Mouse (Mus musculus): ENCODE measurements around the gene Tdpoz5. TPM values are rescaled to one million over a fixed set of nuclear protein-coding genes. Genes with fewer than 3 reads are reported as not detected.
"Not testable (repeated sequence)": the region's sequence is repeated elsewhere in the genome, so short reads cannot be mapped to it uniquely, and the experiment has no call there.

Gene Tdpoz5
- not detected in 2 replicates for polyA plus RNA-seq (2014; fragmentation: Nextera tagmentation; extraction: Ambion mirVana)

DNA sequence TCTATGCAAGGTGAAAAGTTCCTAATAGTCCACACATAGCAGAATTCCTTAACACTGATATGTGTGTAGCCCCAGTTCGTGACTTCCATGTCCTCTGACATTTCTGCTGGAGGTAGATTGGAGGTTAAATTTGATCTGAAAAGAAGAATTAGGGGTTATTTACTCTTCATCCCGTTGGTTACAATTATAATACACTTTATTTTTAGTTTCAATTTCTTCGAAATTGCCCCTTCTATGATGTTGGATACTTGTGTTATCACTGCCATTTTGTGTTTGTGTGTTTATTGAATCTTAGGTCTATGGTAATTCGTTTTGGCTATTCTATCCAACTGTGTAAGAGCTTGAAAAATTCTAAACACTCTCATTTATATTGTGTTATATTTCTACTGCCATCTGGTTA, at the start of gene Tdpoz5:
Gene Tdpoz5, minus strand, starts transcription at position 101 of the 400 bp plus-strand sequence.
- H3K27ac ChIP-seq (ENCODE audit: low read depth); H3K36me3 ChIP-seq (ENCODE audit: control insufficient read depth, insufficient read depth, low read length); H3K4me3 ChIP-seq (ENCODE audit: low read depth, low read length); H3K9ac ChIP-seq (ENCODE audit: low read length); H3K4me1 ChIP-seq (replicated peaks; ENCODE audit: control insufficient read depth, insufficient read depth, low read length); H3K4me2 ChIP-seq (ENCODE audit: low read length); H3K27me3 ChIP-seq (replicated peaks; ENCODE audit: control insufficient read depth, insufficient read depth, low read length); ATAC-seq (replicated peaks; ENCODE audit: low FRiP score, low TSS enrichment, low read depth); H3K9me3 ChIP-seq (ENCODE audit: control insufficient read depth, low read length); DNase-seq (ENCODE audit: low spot score): not testable (repeated sequence)
- 82% methylated on average over 2 of the region's 4 CpGs for WGBS

DNA sequence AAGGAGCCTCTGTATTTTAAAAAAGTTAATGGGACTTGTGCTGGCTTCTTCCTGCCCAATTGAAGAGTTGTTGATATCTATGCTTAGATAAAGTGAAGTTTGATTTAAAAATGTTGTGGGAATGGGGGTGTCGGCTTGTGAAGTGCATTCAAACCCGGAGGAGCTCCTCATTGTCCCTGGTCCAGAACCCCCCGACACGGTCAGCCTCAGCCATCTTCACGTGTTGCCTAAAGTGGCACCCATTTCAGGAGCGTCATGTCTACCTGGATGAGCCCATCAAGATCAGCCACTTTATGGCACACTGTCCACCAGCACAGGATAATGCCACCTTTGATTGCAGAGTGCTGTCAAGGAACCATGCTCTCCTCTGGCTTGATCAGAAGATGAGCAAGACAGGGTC, 7.8 kb upstream of the Tdpoz5 start:
- H3K9me3 ChIP-seq (ENCODE audit: control insufficient read depth, low read length); H3K27me3 ChIP-seq (replicated peaks; ENCODE audit: control insufficient read depth, insufficient read depth, low read length); ATAC-seq (replicated peaks; ENCODE audit: low FRiP score, low TSS enrichment, low read depth); H3K4me2 ChIP-seq (ENCODE audit: low read length); DNase-seq (ENCODE audit: low spot score); H3K27ac ChIP-seq (ENCODE audit: low read depth); H3K4me3 ChIP-seq (ENCODE audit: low read depth, low read length); H3K9ac ChIP-seq (ENCODE audit: low read length); H3K36me3 ChIP-seq (ENCODE audit: control insufficient read depth, insufficient read depth, low read length); H3K4me1 ChIP-seq (replicated peaks; ENCODE audit: control insufficient read depth, insufficient read depth, low read length): not testable (repeated sequence)
- WGBS = 89% methylated on average over 4 of the region's 6 CpGs

DNA sequence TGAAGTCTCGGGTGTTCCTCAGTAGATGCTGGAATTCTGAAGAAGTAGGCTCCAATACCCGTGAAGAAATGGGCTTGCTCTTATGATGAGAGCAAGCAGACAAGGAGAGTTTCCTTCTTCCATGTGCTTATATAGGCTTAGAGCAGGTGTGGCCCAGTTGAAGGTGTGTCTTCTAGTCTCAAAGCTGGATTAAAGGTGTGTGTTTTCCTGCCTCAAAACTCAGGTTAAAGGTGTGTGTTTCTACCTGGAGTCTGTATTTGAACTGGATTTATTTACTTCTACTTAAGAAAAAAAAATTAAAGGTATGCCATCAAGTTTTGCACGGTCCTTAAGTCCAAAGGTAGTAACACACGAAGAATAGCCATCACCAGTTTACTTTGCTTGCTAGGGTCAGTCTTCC, 17.7 kb downstream of the Tdpoz5 start, which contains the start of gene Gm9117:
Gene Gm9117, minus strand, starts transcription at position 101 of the 400 bp plus-strand sequence.
- ATAC-seq (replicated peaks; ENCODE audit: low FRiP score, low TSS enrichment, low read depth); H3K9ac ChIP-seq (ENCODE audit: low read length); H3K4me3 ChIP-seq (ENCODE audit: low read depth, low read length); H3K4me2 ChIP-seq (ENCODE audit: low read length); H3K36me3 ChIP-seq (ENCODE audit: control insufficient read depth, insufficient read depth, low read length); H3K27ac ChIP-seq (ENCODE audit: low read depth); H3K27me3 ChIP-seq (replicated peaks; ENCODE audit: control insufficient read depth, insufficient read depth, low read length); H3K4me1 ChIP-seq (replicated peaks; ENCODE audit: control insufficient read depth, insufficient read depth, low read length); DNase-seq (ENCODE audit: low spot score); H3K9me3 ChIP-seq (ENCODE audit: control insufficient read depth, low read length): not testable (repeated sequence)
- WGBS = 81% methylated on average over 3 of the region's 4 CpGs

DNA sequence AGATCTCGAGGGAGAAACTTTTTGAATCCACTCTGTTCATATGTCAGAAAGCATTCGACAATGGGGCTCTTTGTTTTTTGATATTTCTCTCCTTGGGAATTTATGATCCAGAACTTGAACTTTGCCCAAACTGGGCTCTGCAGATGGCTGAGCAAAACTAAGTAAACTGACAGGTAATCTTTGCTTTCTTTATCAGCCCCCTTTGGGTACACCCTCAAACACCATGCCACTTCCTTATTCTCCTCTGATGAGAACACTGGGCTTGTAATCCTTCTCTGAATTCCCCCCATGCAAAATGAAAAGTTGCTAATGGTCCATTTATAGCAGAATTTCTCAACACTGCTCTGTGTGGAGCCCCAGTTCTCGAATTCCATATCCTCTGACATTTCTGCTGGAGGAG, 22.7 kb downstream of the Tdpoz5 start:
- not testable (repeated sequence) for H3K4me1 ChIP-seq (replicated peaks; ENCODE audit: control insufficient read depth, insufficient read depth, low read length); H3K36me3 ChIP-seq (ENCODE audit: control insufficient read depth, insufficient read depth, low read length); H3K4me2 ChIP-seq (ENCODE audit: low read length); H3K27ac ChIP-seq (ENCODE audit: low read depth); H3K9ac ChIP-seq (ENCODE audit: low read length); H3K9me3 ChIP-seq (ENCODE audit: control insufficient read depth, low read length); H3K4me3 ChIP-seq (ENCODE audit: low read depth, low read length); H3K27me3 ChIP-seq (replicated peaks; ENCODE audit: control insufficient read depth, insufficient read depth, low read length); DNase-seq (ENCODE audit: low spot score)
- WGBS = no CpG with 5 or more reads among the region's 3 CpGs
- ATAC-seq (replicated peaks; ENCODE audit: low FRiP score, low TSS enrichment, low read depth) = peak; percentile 89

Other genes starting within 250 kb of the Tdpoz5 start
- gene Gm5773, start 188.3 kb downstream of the Tdpoz5 start, polyA plus RNA-seq (2014; fragmentation: Nextera tagmentation; extraction: Ambion mirVana) = not detected in 2 replicates
- gene Tdpoz4, start 164.9 kb downstream of the Tdpoz5 start, polyA plus RNA-seq (2014; fragmentation: Nextera tagmentation; extraction: Ambion mirVana) = not detected in 2 replicates
- gene Tdpoz3, start 135.3 kb downstream of the Tdpoz5 start, polyA plus RNA-seq (2014; fragmentation: Nextera tagmentation; extraction: Ambion mirVana) = not detected in 2 replicates
- not detected in 2 replicates for gene Gm9117, start 17.8 kb downstream of the Tdpoz5 start, polyA plus RNA-seq (2014; fragmentation: Nextera tagmentation; extraction: Ambion mirVana)
- gene Gm9125, start 93.6 kb upstream of the Tdpoz5 start, polyA plus RNA-seq (2014; fragmentation: Nextera tagmentation; extraction: Ambion mirVana) = 0.48 and 0.68 TPM in 2 replicates
- not detected in 2 replicates for gene Gm10697, start 111.3 kb upstream of the Tdpoz5 start, polyA plus RNA-seq (2014; fragmentation: Nextera tagmentation; extraction: Ambion mirVana)
- not detected in 2 replicates for gene Gm10696, start 216.9 kb upstream of the Tdpoz5 start, polyA plus RNA-seq (2014; fragmentation: Nextera tagmentation; extraction: Ambion mirVana)
- gene Gm5286, start 235.4 kb upstream of the Tdpoz5 start, polyA plus RNA-seq (2014; fragmentation: Nextera tagmentation; extraction: Ambion mirVana) = not detected in 2 replicates

All from intestine, embryonic 14.5 days (tissue).